Mouse (Mus musculus): Measurements from ENCODE around the gene Mfsd2a.

- no peak for TF ChIP-seq POLR2A (IDR thresholded peaks at IDR 0.05; ENCODE audit: extremely low read depth, insufficient read depth, low read length)
- TF ChIP-seq CTCF (IDR thresholded peaks at IDR 0.05; ENCODE audit: low read depth, low read length), result no peak
These were observed 27.1 kb downstream of the Mfsd2a start for GRCm38 (mm10) chr4:122933857-122934256.
